In the genomic region with DNA sequence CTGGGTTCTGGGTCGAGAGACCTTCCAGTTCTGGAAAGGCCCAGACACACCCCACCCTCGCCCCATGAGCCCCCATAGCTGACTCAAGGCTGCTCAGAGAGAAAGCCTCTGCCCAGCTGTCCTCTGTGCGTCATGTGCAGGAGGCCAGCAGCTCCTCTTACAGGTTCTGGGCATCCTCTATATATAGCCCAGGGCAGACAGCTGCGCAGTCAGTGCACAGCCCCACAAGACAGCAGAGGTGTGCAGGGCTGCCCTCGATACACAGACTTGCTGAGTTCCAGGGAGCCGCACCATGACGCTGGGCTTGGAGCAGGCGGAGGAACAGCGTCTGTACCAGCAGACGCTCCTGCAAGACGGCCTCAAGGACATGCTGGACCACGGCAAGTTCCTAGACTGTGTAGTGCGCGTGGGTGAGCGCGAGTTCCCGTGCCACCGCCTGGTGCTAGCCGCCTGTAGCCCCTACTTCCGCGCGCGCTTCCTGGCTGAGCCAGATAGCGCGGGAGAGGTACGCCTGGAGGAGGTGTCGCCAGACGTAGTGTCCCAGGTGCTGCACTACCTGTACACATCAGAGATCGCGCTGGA, we compare ENCODE assay signal across 8 mouse cellular contexts. TPM values are rescaled to one million over a fixed set of nuclear protein-coding genes. Genes with fewer than 3 reads are reported as not detected.
DNase-seq lines count a peak whose midpoint lies in the region; ATAC-seq and TF ChIP-seq lines count a peak whose summit lies in the region.

Gene Klhl40, plus strand, starts transcription at position 124 of the 582 bp plus-strand sequence.

- no peak for ATAC-seq in G1E (ENCODE audit: extremely low read depth, insufficient number of reproducible peaks, low FRiP score, poor library complexity, severe bottlenecking)
- peak; percentile 36; the same call in 1 of the 2 replicates for ATAC-seq in intestine, embryonic 16.5 days
- no peak for ATAC-seq in cerebellum, adult (ENCODE audit: insufficient number of reproducible peaks, low FRiP score, low TSS enrichment)

- no peak within 1 kb of the TSS for H3K27ac ChIP-seq in intestine, embryonic 16.5 days (ENCODE audit: low read length)

- intact Hi-C loops in heart, postnatal 14 days (cut with DNase I): no loop called here

- 0 out of 2 replicates have a peak within 1 kb of the TSS, but pooled peaks have one; percentile 9 for H3K4me3 ChIP-seq in G1E (ENCODE audit: low read depth, low read length)
- H3K4me3 ChIP-seq in intestine, embryonic 16.5 days (ENCODE audit: low read length): peak within 1 kb of the TSS; percentile 37

- H3K36me3 ChIP-seq in G1E (replicated peaks): no peaks in the 10 kb centered on the region
- no peaks in the 10 kb centered on the region for H3K36me3 ChIP-seq in intestine, embryonic 16.5 days (ENCODE audit: control insufficient read depth, insufficient read depth, low read length)

- 0 out of 2 replicates have a peak, but pooled peaks cover 5% of the 10 kb centered on the region for H3K9me3 ChIP-seq in G1E (replicated peaks)
- no peaks in the 10 kb centered on the region for H3K9me3 ChIP-seq in intestine, embryonic 16.5 days (ENCODE audit: control insufficient read depth, low read length)

- H3K9ac ChIP-seq in intestine, embryonic 16.5 days (ENCODE audit: low read depth, low read length): peak within 1 kb of the TSS; percentile 30; the same call in 1 of the 2 replicates

- H3K4me1 ChIP-seq in G1E (ENCODE audit: insufficient read depth, low read depth, low read length): no peaks in the 10 kb centered on the region
- peaks cover 5% of the 10 kb centered on the region for H3K4me1 ChIP-seq in intestine, embryonic 16.5 days (ENCODE audit: control insufficient read depth, insufficient read depth, low read length)

- no peak for TF ChIP-seq CTCF in G1E (IDR thresholded peaks at IDR 0.05; ENCODE audit: low read depth, low read length)

- H3K4me2 ChIP-seq in intestine, embryonic 16.5 days (ENCODE audit: low read depth, low read length): peak within 1 kb of the TSS; percentile 54

- 15% methylated on average over 30 of the region's 30 CpGs for WGBS in intestine, embryonic 16.5 days

- peak; percentile 94 for DNase-seq in heart, adult 11 months
- no peak for DNase-seq in heart, postnatal 14 days
- DNase-seq in G1E (ENCODE audit: low spot score): no peak
- DNase-seq in gastrocnemius, postnatal 25 days: peak; percentile 80
- peak; percentile 77 for DNase-seq in right cerebral cortex, postnatal 25 days
- no peak for DNase-seq in cerebellum, postnatal 36 days

- peaks cover 4% of the 10 kb centered on the region; the same call in 1 of the 2 replicates for H3K27me3 ChIP-seq in G1E (ENCODE audit: insufficient read depth, low read length)
- peaks cover 36% of the 10 kb centered on the region for H3K27me3 ChIP-seq in intestine, embryonic 16.5 days (replicated peaks; ENCODE audit: control insufficient read depth, insufficient read depth, low read length)

RNA-seq across cellular contexts. Expression of gene Klhl40, which starts in this region (rescaled TPM):
- total RNA-seq in heart, postnatal 14 days (2021): 1 to 10 TPM; 6.7 to 6.8 TPM
- total RNA-seq in G1E (2014; fragmentation: Nextera tagmentation) (not detected in 2 replicates), G1E (2017) (not detected in 2 replicates)
- polyA plus RNA-seq in G1E (2012): not detected in 2 replicates
- 100 to 1,000 TPM; 116 to 215 TPM for total RNA-seq in gastrocnemius, postnatal 25 days (2021)
- polyA plus RNA-seq in intestine, embryonic 16.5 days (2015; fragmentation: Nextera tagmentation; extraction: Ambion mirVana): 0.27 and 0.32 TPM in 2 replicates

Comparison
In these comparisons a context has a peak if more than half of its experiments do, and no peak if none do; other contexts are left out.
1. RNA of gene Klhl40 (total RNA-seq): 116 to 215 TPM in gastrocnemius, postnatal 25 days; 6.7 to 6.8 TPM in heart, postnatal 14 days and not detected in G1E; every median in the first group is over 10 times any median in the second.
2. DNase-seq: peak in heart, adult 11 months (single experiment), gastrocnemius, postnatal 25 days (single experiment) and right cerebral cortex, postnatal 25 days (single experiment); none in heart, postnatal 14 days (0 of 2), G1E (single experiment) and cerebellum, postnatal 36 days (0 of 2).
3. Peak in ATAC-seq, H3K4me3 ChIP-seq, H3K9ac ChIP-seq and H3K4me2 ChIP-seq in intestine, embryonic 16.5 days; RNA of the gene not detected or under 1 TPM.